Mouse (Mus musculus) olfactory bulb, adult 2 months (tissue): ENCODE results near the gene Tnfsf13.

ENCODE experiments used
- CTCF ChIP-seq: fragments of 200-500 bp; IDR thresholded peaks from 2 replicates; pipeline ENCODE4 v1.5.1; 2012; ENCODE audit warnings: low read depth, mild to moderate bottlenecking, low read length, moderate library complexity; ENCODE audit not compliant: insufficient read depth
- POLR2A ChIP-seq: fragments of 200-500 bp; IDR thresholded peaks from 2 replicates; pipeline ENCODE4 v1.6.1; 2012; ENCODE audit warnings: mild to moderate bottlenecking, low read depth, low read length, moderate library complexity; ENCODE audit not compliant: insufficient read depth

DNA sequence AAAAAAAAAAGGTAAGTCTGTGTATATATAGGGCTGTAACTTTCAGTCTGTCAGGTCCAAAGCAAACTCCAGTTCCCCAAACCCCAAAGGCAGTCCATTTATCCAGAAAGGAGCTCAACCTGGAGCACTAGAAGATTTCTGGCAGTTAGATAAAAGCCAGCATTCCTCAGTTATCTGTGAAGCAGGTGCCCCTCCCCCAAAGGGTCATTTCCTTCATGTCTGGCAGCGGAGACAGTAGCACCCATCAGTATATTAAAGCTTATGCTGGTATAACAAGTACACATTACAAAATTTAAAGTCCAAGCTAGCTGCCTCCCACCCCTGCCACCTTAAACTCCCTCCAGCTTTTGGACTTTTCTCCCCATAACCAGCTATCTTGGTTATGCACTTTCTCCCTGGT, 14.0 kb upstream of the Tnfsf13 start:
- TF ChIP-seq POLR2A (no peak), CTCF (no peak)
